Mouse (Mus musculus) embryonic facial prominence, embryonic 11.5 days (tissue): Measurements from ENCODE around the gene Lcn6. TPM values are rescaled to one million over a fixed set of nuclear protein-coding genes. Genes with fewer than 3 reads are reported as not detected.
"Not testable (repeated sequence)": the region's sequence is repeated elsewhere in the genome, so short reads cannot be mapped to it uniquely, and the experiment has no call there.

Experiments
- ATAC-seq: fragments of 200-750 bp; cut with Nextera tagmentation; replicated peaks from 2 replicates; pipeline ENCODE4 v1.8.0; 2017; ENCODE audit warnings: low read depth; ENCODE audit not compliant: insufficient number of reproducible peaks, low FRiP score, low TSS enrichment
- DNase-seq: peaks from one replicate; pipeline ENCODE4 v3.0.0-alpha.2; 2015; ENCODE audit warnings: low spot score
- H3K27ac ChIP-seq: fragments of 300-500 bp; sonication (generic); replicated peaks from 2 replicates; pipeline ENCODE4 v1.5.1; 2014; ENCODE audit warnings: mild to moderate bottlenecking, low read depth, low read length, control low read depth
- H3K27me3 ChIP-seq: fragments of 300-500 bp; sonication (generic); 2 replicates; pipeline ENCODE4 v1.6.1; 2014; ENCODE audit warnings: mild to moderate bottlenecking, low read length, moderate library complexity, mixed read lengths; ENCODE audit not compliant: control insufficient read depth, insufficient read depth
- H3K36me3 ChIP-seq: fragments of 300-500 bp; sonication (generic); replicated peaks from 2 replicates; pipeline ENCODE4 v1.6.1; 2014; ENCODE audit warnings: low read depth, mild to moderate bottlenecking, low read length, moderate library complexity, mixed read lengths; ENCODE audit not compliant: control insufficient read depth, insufficient read depth
- H3K4me1 ChIP-seq: fragments of 300-500 bp; sonication (generic); 2 replicates; pipeline ENCODE4 v1.6.1; 2014; ENCODE audit warnings: low read length, mixed read lengths; ENCODE audit not compliant: control insufficient read depth, insufficient read depth
- H3K4me2 ChIP-seq: fragments of 300-500 bp; sonication (generic); 2 replicates; pipeline ENCODE4 v1.6.1; 2014; ENCODE audit warnings: low read depth, mild to moderate bottlenecking, control low read depth, low read length, moderate library complexity
- H3K4me3 ChIP-seq: fragments of 300-500 bp; sonication (generic); 2 replicates; pipeline ENCODE4 v1.5.1; 2014; ENCODE audit warnings: low read depth, low read length, control low read depth
- H3K9ac ChIP-seq: fragments of 300-500 bp; sonication (generic); replicated peaks from 2 replicates; pipeline ENCODE4 v1.6.1; 2014; ENCODE audit warnings: mild to moderate bottlenecking, control low read depth, low read length
- H3K9me3 ChIP-seq: fragments of 300-500 bp; sonication (generic); replicated peaks from 2 replicates; pipeline ENCODE4 v1.6.1; 2016; ENCODE audit warnings: mild to moderate bottlenecking, low read length, inconsistent platforms, mixed read lengths; ENCODE audit not compliant: control insufficient read depth
- WGBS: fragments of 180-500 bp; shearing (Covaris S2); extraction: QIAGEN DNeasy Blood & Tissue Kit; methylation state at CpG from one replicate; pipeline ENCODE4 v1.1.7; 2014; 5-methylcytosine and 5-hydroxymethylcytosine counted together
- polyA plus RNA-seq: library from polyadenylated mRNA; unstranded; fragments of >200 nt; fragmentation: Nextera tagmentation; extraction: Ambion mirVana; gene quantifications from 2 replicates; pipeline ENCODE4 v1.2.1, GENCODE M21; 2014

Lcn6 gene
- polyA plus RNA-seq, 1 experiment from 2014 or later, result not detected

DNA sequence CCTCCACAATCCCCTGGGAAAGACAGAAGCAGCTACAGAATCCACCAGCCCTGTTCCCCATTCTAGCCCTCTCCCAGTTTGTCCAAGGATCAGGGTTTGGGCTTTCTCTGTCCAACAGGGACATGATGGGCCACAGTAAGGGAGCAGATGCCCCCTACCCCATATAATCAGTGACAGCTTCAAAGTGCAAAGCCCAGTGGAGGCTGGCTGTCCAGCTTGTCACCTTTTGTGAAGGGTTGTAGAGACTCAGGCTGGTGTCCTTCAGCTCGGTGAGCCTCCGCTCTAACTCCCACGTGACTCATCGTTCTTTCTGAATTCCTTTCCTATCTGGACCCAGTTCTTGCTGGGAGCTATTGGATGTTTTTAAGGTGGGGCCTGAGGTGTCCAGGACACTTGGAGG, 27.1 kb downstream of the Lcn6 start:
- DNase-seq, result no peak

DNA sequence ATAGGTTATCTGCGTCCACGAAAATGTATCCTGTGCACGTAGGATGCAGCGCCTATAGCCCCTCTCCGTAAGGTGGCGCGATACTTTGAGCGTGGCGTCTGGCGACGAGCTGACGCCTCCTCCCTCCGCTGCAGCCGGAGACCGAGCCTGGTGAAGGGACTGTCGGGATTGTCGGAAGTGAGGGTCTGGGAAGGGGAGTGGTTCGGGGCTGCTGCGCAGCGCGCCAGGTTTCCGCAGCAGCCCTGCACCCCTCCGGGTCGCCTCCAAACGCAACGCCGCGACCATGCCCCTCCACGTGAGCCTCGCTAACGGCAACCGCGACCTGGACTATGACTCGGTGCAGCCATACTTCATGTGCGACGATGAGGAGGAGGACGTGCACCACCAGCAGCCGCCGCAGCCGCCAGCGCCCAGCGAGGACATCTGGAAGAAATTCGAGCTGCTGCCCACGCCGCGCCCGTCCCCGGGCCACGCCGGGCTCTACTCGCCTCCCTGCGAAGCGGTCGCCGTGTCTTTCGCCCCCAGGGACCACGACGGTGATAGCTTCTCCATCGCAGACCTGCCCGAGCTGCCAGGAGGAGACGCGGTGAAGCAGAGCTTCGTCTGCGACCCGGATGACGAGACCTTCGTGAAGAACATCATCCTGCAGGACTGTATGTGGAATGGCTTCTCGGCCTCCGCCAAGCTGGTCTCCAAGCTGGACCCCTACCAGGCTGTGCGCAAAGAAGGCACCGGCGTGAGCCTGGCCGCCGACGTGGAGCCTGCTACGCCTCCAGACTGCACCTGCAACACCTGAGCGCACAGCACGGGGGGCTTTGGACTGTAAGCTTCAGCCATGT, 30.3 kb downstream of the Lcn6 start, which contains the start of gene Bmyc:
TSS of gene Bmyc (plus strand) at position 97 of the 839 bp plus-strand sequence.
- Histone ChIP-seq H3K4me1 (no peaks in the 10 kb centered on the region), H3K36me3 (no peaks in the 10 kb centered on the region), H3K9ac (peak within 1 kb of the TSS; percentile 74), H3K27me3 (no peaks in the 10 kb centered on the region), H3K4me2 (peak within 1 kb of the TSS; percentile 91), H3K4me3 (peak within 1 kb of the TSS; percentile 81), H3K27ac (peak within 1 kb of the TSS; percentile 56), H3K9me3 (no peaks in the 10 kb centered on the region)
- WGBS, result under 1% methylated on average over 69 of the region's 78 CpGs
- ATAC-seq, result peak; percentile 95
- peak; percentile 92 for DNase-seq

More for the DNA sequence above, 27.1 kb downstream of the Lcn6 start:
- no peak overlapping the region for H3K4me3 ChIP-seq
- H3K4me2 ChIP-seq, result no peak overlapping the region
- H3K9me3 ChIP-seq, result no peaks in the 10 kb centered on the region
- H3K9ac ChIP-seq, result no peak overlapping the region
- no peak for ATAC-seq
- H3K36me3 ChIP-seq, result no peaks in the 10 kb centered on the region
- no peaks in the 10 kb centered on the region for H3K27me3 ChIP-seq
- WGBS, result 86% methylated on average over 4 of the region's 4 CpGs
- no peak overlapping the region for H3K27ac ChIP-seq
- H3K4me1 ChIP-seq, result no peaks in the 10 kb centered on the region

DNA sequence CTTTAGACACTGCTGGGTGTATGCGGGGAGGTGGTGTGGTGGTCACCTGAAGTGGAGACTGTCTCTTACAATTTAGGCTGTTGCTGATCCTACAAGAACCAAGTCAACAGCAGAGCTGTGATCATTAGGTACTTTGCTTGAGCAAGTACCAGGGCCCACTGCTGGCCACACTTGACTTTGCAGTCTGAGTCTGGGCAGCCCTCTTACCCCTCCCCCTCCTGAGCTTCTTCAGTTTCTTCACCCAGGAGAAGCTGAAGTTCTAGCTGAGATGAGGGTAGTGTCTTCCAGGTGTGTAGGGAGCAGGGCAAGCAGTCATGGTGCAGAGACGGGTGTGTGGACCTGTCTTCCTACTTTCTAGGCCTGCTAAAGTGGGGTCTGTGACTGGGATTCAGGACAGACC, 31.5 kb downstream of the Lcn6 start:
- DNase-seq (peak; percentile 56), ATAC-seq (no peak)
- Histone ChIP-seq H3K4me2 (no peak overlapping the region), H3K4me1 (no peaks in the 10 kb centered on the region), H3K27me3 (no peaks in the 10 kb centered on the region), H3K36me3 (no peaks in the 10 kb centered on the region), H3K4me3 (no peak overlapping the region), H3K9ac (no peak overlapping the region), H3K9me3 (no peaks in the 10 kb centered on the region), H3K27ac (no peak overlapping the region)
- 69% methylated on average over 2 of the region's 2 CpGs for WGBS

DNA sequence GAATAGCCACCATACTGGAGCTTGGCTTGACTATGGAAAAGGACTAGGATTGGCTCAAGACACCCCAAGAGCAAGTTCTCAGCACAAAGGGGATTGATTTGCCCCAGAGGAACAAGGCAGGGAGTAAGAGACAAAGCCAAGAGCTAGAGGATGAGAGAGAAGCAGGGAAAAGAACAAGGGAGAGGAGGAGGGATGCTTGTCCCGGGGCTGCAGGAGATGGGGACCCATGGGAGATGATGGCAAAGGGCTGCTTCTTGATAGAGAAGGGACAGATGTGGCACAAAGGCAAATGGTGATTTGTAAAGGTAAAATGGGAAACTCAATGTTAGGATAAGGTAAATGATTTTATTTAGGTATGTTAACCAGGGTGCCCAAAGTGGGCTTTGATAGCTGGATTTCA, 32.5 kb downstream of the Lcn6 start:
- H3K4me3 ChIP-seq, H3K27ac ChIP-seq, H3K4me1 ChIP-seq, DNase-seq, H3K27me3 ChIP-seq, H3K4me2 ChIP-seq, H3K36me3 ChIP-seq, H3K9me3 ChIP-seq, H3K9ac ChIP-seq, ATAC-seq: not testable (repeated sequence)
- 97% methylated on average over 1 of the region's 1 CpGs for WGBS

DNA sequence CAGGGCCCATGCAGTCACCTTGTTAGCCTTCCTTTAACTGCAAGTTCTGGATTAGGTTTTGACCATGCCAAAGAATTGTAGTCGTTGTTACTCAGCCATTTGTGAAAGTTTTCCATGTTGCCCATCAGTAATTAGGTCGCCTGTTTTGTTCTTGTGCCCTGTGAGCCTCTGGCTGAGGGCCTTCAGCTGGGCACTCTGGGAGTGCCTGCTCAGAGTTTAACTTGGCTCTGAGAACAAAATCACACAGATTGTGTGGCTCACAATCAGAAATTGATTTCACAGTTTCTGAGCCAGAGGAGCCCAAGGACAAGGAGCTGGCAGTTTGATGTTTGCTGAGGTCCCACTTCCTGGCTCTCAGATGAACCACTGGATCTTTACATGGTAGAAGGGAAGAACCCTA, 33.2 kb downstream of the Lcn6 start:
- H3K4me1 ChIP-seq, DNase-seq, H3K36me3 ChIP-seq, H3K9me3 ChIP-seq, H3K27ac ChIP-seq, H3K27me3 ChIP-seq, H3K4me2 ChIP-seq, ATAC-seq, H3K9ac ChIP-seq, H3K4me3 ChIP-seq: not testable (repeated sequence)
- WGBS, result 68% methylated on average over 2 of the region's 2 CpGs

DNA sequence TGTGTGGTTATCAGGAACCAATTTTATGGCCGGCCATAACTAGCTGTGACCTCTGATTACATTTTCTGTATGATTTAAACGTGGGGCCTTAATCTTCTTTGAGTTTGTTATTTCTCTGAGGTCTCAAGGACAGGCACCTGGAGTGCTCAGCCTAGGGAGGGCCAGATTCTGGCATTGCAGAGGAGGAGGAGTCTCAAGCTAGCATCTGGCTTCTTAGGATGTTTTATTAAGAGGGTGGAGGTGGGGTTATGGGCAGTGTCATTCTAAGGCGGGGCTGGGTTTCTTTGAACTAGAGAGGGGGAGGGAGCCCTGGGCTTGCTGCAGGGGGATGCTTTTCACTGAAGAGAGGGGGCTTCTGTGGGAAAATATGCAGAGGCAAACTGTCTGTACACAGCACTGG, 35.1 kb downstream of the Lcn6 start:
- H3K4me2 ChIP-seq, H3K36me3 ChIP-seq, H3K27ac ChIP-seq, ATAC-seq, H3K4me3 ChIP-seq, H3K9ac ChIP-seq, H3K9me3 ChIP-seq, H3K27me3 ChIP-seq, H3K4me1 ChIP-seq: not testable (repeated sequence)
- peak; percentile 9 for DNase-seq
- WGBS, result 34% methylated on average over 3 of the region's 3 CpGs

DNA sequence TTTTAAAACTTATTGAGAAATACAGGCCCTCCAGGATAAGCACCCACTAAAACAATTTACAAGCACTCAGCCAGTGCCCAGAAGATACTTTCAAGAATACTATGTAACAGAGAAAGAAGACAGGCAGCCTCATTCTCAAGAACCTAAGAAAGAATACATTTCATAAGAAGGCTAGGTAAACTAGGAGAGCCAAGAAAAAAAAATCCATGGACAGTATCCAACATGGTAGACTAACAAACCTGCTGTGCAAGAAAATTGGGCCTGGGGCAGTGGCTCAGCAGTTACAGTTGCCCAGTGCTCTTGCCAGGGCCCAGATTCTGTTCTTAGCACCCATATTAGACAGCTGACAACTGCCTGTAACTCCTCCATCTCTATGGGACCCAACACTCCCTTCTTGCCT, 40.6 kb downstream of the Lcn6 start:
- no peak overlapping the region for H3K4me2 ChIP-seq
- no peak overlapping the region for H3K4me3 ChIP-seq
- DNase-seq (no peak), ATAC-seq (no peak)
- no peak overlapping the region for H3K27ac ChIP-seq
- no peaks in the 10 kb centered on the region for H3K36me3 ChIP-seq
- no peaks in the 10 kb centered on the region for H3K27me3 ChIP-seq
- H3K4me1 ChIP-seq, result no peaks in the 10 kb centered on the region
- H3K9me3 ChIP-seq, result no peaks in the 10 kb centered on the region
- H3K9ac ChIP-seq, result no peak overlapping the region
